Mouse (Mus musculus): ENCODE results near the gene Ap4s1. TPM values are rescaled to one million over a fixed set of nuclear protein-coding genes. Genes with fewer than 3 reads are reported as not detected.
"Not testable (repeated sequence)": the region's sequence is repeated elsewhere in the genome, so short reads cannot be mapped to it uniquely, and the experiment has no call there.

Ap4s1 gene
- polyA plus RNA-seq, 1 experiment from 2014 or later = 38.1 TPM

- Histone ChIP-seq H3K9me3 (no peaks in the 10 kb centered on the region), H3K36me3 (no peaks in the 10 kb centered on the region), H3K4me2 (replicated peaks) (no peak overlapping the region), H3K27ac (no peak overlapping the region), H3K27me3 (no peaks in the 10 kb centered on the region), H3K9ac (no peak overlapping the region), H3K4me3 (no peak overlapping the region), H3K4me1 (peaks cover 7% of the 10 kb centered on the region; the same call in 1 of the 2 replicates)
- no peak for ATAC-seq (ENCODE audit: insufficient number of reproducible peaks, insufficient read depth, low FRiP score, low TSS enrichment)
- WGBS = 91% methylated on average over 2 of the region's 2 CpGs
These were observed 2.3 kb upstream of the Ap4s1 start for GRCm38 (mm10) chr12:51688546-51688945.

- H3K4me2 ChIP-seq (replicated peaks) = peak within 1 kb of the TSS; percentile 71
- H3K9ac ChIP-seq = peak within 1 kb of the TSS; percentile 99
- peaks cover 7% of the 10 kb centered on the region; the same call in 1 of the 2 replicates for H3K4me1 ChIP-seq
- WGBS = under 1% methylated on average over 54 of the region's 56 CpGs
- ATAC-seq (ENCODE audit: insufficient number of reproducible peaks, insufficient read depth, low FRiP score, low TSS enrichment) = peak; percentile 96
- no peaks in the 10 kb centered on the region for H3K36me3 ChIP-seq
- H3K9me3 ChIP-seq = no peaks in the 10 kb centered on the region
- peak within 1 kb of the TSS; percentile 98 for H3K4me3 ChIP-seq
- H3K27ac ChIP-seq = peak within 1 kb of the TSS; percentile 100
- H3K27me3 ChIP-seq = no peaks in the 10 kb centered on the region
These were observed 1.2 kb downstream of the Ap4s1 start, which contains the start of gene Strn3 for GRCm38 (mm10) chr12:51691845-51692632. Strn3 (minus strand) TSS chr12:51691897.

- ATAC-seq (ENCODE audit: insufficient number of reproducible peaks, insufficient read depth, low FRiP score, low TSS enrichment); H3K9ac ChIP-seq; H3K27me3 ChIP-seq; H3K36me3 ChIP-seq; H3K4me1 ChIP-seq; H3K9me3 ChIP-seq; H3K4me3 ChIP-seq; H3K27ac ChIP-seq: not testable (repeated sequence)
- WGBS = 77% methylated on average over 10 of the region's 10 CpGs
- peak overlapping the region; percentile 71; the same call in 1 of the 2 replicates for H3K4me2 ChIP-seq (replicated peaks)
These were observed 2.0 kb downstream of the Ap4s1 start for GRCm38 (mm10) chr12:51692870-51693269.

GRCm38 (mm10) chr12:51693419-51693818, 2.6 kb downstream of the Ap4s1 start:
- ATAC-seq (ENCODE audit: insufficient number of reproducible peaks, insufficient read depth, low FRiP score, low TSS enrichment) = no peak
- Histone ChIP-seq H3K4me2 (replicated peaks) (no peak overlapping the region), H3K36me3 (no peaks in the 10 kb centered on the region), H3K4me3 (no peak overlapping the region), H3K9ac (no peak overlapping the region), H3K9me3 (no peaks in the 10 kb centered on the region), H3K27me3 (no peaks in the 10 kb centered on the region), H3K27ac (no peak overlapping the region), H3K4me1 (peaks cover 7% of the 10 kb centered on the region; the same call in 1 of the 2 replicates)
- 75% methylated on average over 3 of the region's 3 CpGs for WGBS

GRCm38 (mm10) chr12:51694096-51694495, 3.3 kb downstream of the Ap4s1 start:
- no peak overlapping the region for H3K4me2 ChIP-seq (replicated peaks)

GRCm38 (mm10) chr12:51694966-51695365, 4.1 kb downstream of the Ap4s1 start:
- no peak overlapping the region for H3K4me3 ChIP-seq
- peaks cover 3% of the 10 kb centered on the region; the same call in 1 of the 2 replicates for H3K4me1 ChIP-seq
- H3K27me3 ChIP-seq = no peaks in the 10 kb centered on the region
- H3K36me3 ChIP-seq = no peaks in the 10 kb centered on the region
- 83% methylated on average over 1 of the region's 1 CpGs for WGBS
- no peak for ATAC-seq (ENCODE audit: insufficient number of reproducible peaks, insufficient read depth, low FRiP score, low TSS enrichment)
- no peaks in the 10 kb centered on the region for H3K9me3 ChIP-seq
- no peak overlapping the region for H3K27ac ChIP-seq
- H3K4me2 ChIP-seq (replicated peaks) = no peak overlapping the region
- H3K9ac ChIP-seq = no peak overlapping the region

More at GRCm38 (mm10) chr12:51694096-51694495, 3.3 kb downstream of the Ap4s1 start:
- Histone ChIP-seq H3K27me3 (no peaks in the 10 kb centered on the region), H3K9ac (no peak overlapping the region), H3K27ac (no peak overlapping the region), H3K4me3 (no peak overlapping the region), H3K9me3 (no peaks in the 10 kb centered on the region), H3K4me1 (peaks cover 7% of the 10 kb centered on the region; the same call in 1 of the 2 replicates), H3K36me3 (no peaks in the 10 kb centered on the region)
- no peak for ATAC-seq (ENCODE audit: insufficient number of reproducible peaks, insufficient read depth, low FRiP score, low TSS enrichment)

- H3K27me3 ChIP-seq = no peaks in the 10 kb centered on the region
- no peaks in the 10 kb centered on the region for H3K36me3 ChIP-seq
- H3K4me3 ChIP-seq = no peak overlapping the region
- H3K4me2 ChIP-seq (replicated peaks) = no peak overlapping the region
- ATAC-seq (ENCODE audit: insufficient number of reproducible peaks, insufficient read depth, low FRiP score, low TSS enrichment) = no peak
- H3K27ac ChIP-seq = no peak overlapping the region
- no peak overlapping the region for H3K9ac ChIP-seq
- no peaks in the 10 kb centered on the region for H3K9me3 ChIP-seq
- WGBS = 86% methylated on average over 2 of the region's 2 CpGs
- peaks cover 3% of the 10 kb centered on the region; the same call in 1 of the 2 replicates for H3K4me1 ChIP-seq
These were observed 5.3 kb downstream of the Ap4s1 start for GRCm38 (mm10) chr12:51696157-51696556.

- no peaks in the 10 kb centered on the region for H3K9me3 ChIP-seq
- no peak overlapping the region for H3K4me2 ChIP-seq (replicated peaks)
- H3K9ac ChIP-seq = no peak overlapping the region
- no peak overlapping the region for H3K4me3 ChIP-seq
- H3K36me3 ChIP-seq = no peaks in the 10 kb centered on the region; the same call in 1 of the 2 replicates
- 53% methylated on average over 8 of the region's 8 CpGs for WGBS
- no peaks in the 10 kb centered on the region; the same call in 1 of the 2 replicates for H3K4me1 ChIP-seq
- no peaks in the 10 kb centered on the region for H3K27me3 ChIP-seq
- H3K27ac ChIP-seq = no peak overlapping the region
- ATAC-seq (ENCODE audit: insufficient number of reproducible peaks, insufficient read depth, low FRiP score, low TSS enrichment) = no peak
These were observed 9.0 kb downstream of the Ap4s1 start for GRCm38 (mm10) chr12:51699623-51700393.

- H3K4me2 ChIP-seq (replicated peaks) = no peak overlapping the region
- H3K9ac ChIP-seq = no peak overlapping the region
- H3K27ac ChIP-seq = no peak overlapping the region
- ATAC-seq (ENCODE audit: insufficient number of reproducible peaks, insufficient read depth, low FRiP score, low TSS enrichment) = no peak
- H3K9me3 ChIP-seq = no peaks in the 10 kb centered on the region
- no peak overlapping the region for H3K4me3 ChIP-seq
- H3K4me1 ChIP-seq = no peaks in the 10 kb centered on the region; the same call in 1 of the 2 replicates
- no peaks in the 10 kb centered on the region for H3K27me3 ChIP-seq
- H3K36me3 ChIP-seq = no peaks in the 10 kb centered on the region; the same call in 1 of the 2 replicates
These were observed 10.9 kb downstream of the Ap4s1 start for GRCm38 (mm10) chr12:51701723-51702122.

- no peak overlapping the region for H3K4me2 ChIP-seq (replicated peaks)
- 22% methylated on average over 1 of the region's 1 CpGs for WGBS
- H3K27ac ChIP-seq = 0 out of 2 replicates have a peak overlapping the region, but pooled peaks have one; percentile 20
- no peaks in the 10 kb centered on the region; the same call in 1 of the 2 replicates for H3K4me1 ChIP-seq
- no peak overlapping the region for H3K9ac ChIP-seq
- H3K27me3 ChIP-seq = no peaks in the 10 kb centered on the region
- no peak for ATAC-seq (ENCODE audit: insufficient number of reproducible peaks, insufficient read depth, low FRiP score, low TSS enrichment)
- H3K4me3 ChIP-seq = no peak overlapping the region
- H3K36me3 ChIP-seq = no peaks in the 10 kb centered on the region; the same call in 1 of the 2 replicates
- H3K9me3 ChIP-seq = no peaks in the 10 kb centered on the region
These were observed 13.0 kb downstream of the Ap4s1 start for GRCm38 (mm10) chr12:51703859-51704258.

GRCm38 (mm10) chr12:51704572-51704971, 13.7 kb downstream of the Ap4s1 start:
- 71% methylated on average over 7 of the region's 7 CpGs for WGBS
- Histone ChIP-seq H3K4me3 (no peak overlapping the region), H3K9ac (no peak overlapping the region), H3K9me3 (no peaks in the 10 kb centered on the region), H3K4me1 (no peaks in the 10 kb centered on the region; the same call in 1 of the 2 replicates), H3K27ac (no peak overlapping the region), H3K27me3 (no peaks in the 10 kb centered on the region), H3K36me3 (no peaks in the 10 kb centered on the region; the same call in 1 of the 2 replicates), H3K4me2 (replicated peaks) (no peak overlapping the region)
- ATAC-seq (ENCODE audit: insufficient number of reproducible peaks, insufficient read depth, low FRiP score, low TSS enrichment) = no peak
